Mouse (Mus musculus) lung, embryonic 16.5 days (tissue): ENCODE measurements around the gene Traf6. TPM values are rescaled to one million over a fixed set of nuclear protein-coding genes. Genes with fewer than 3 reads are reported as not detected.
A peak's percentile ranks its signal among the peaks of the same experiment; 100 is the strongest.
"Not testable (repeated sequence)": the region's sequence is repeated elsewhere in the genome, so short reads cannot be mapped to it uniquely, and the experiment has no call there.

Experiments
- ATAC-seq: fragments of 200-750 bp; cut with Nextera tagmentation; 2 replicates; pipeline ENCODE4 v1.8.0; 2017; ENCODE audit warnings: low read depth, mild to moderate bottlenecking, moderate library complexity
- H3K27ac ChIP-seq: fragments of 300-500 bp; sonication (generic); 2 replicates; pipeline ENCODE4 v1.5.1; 2014; ENCODE audit warnings: mild to moderate bottlenecking, control low read depth, low read length
- H3K27me3 ChIP-seq: fragments of 300-500 bp; sonication (generic); 2 replicates; pipeline ENCODE4 v1.6.1; 2014; ENCODE audit warnings: low read depth, low read length, mixed read lengths; ENCODE audit not compliant: control insufficient read depth, insufficient read depth
- H3K36me3 ChIP-seq: fragments of 300-500 bp; sonication (generic); 2 replicates; pipeline ENCODE4 v1.6.1; 2014; ENCODE audit warnings: low read length; ENCODE audit not compliant: control insufficient read depth, insufficient read depth
- H3K4me1 ChIP-seq: fragments of 300-500 bp; sonication (generic); replicated peaks from 2 replicates; pipeline ENCODE4 v1.6.1; 2014; ENCODE audit warnings: low read length, mixed read lengths; ENCODE audit not compliant: control insufficient read depth, insufficient read depth
- H3K4me2 ChIP-seq: fragments of 300-500 bp; sonication (generic); 2 replicates; pipeline ENCODE4 v1.6.1; 2014; ENCODE audit warnings: low read depth, low read length, control low read depth
- H3K4me3 ChIP-seq: fragments of 300-500 bp; sonication (generic); 2 replicates; pipeline ENCODE4 v1.5.1; 2014; ENCODE audit warnings: mild to moderate bottlenecking, low read length, control low read depth
- H3K9ac ChIP-seq: fragments of 300-500 bp; sonication (generic); 2 replicates; pipeline ENCODE4 v1.6.1; 2014; ENCODE audit warnings: low read length, control low read depth
- H3K9me3 ChIP-seq: fragments of 300-500 bp; sonication (generic); 2 replicates; pipeline ENCODE4 v1.6.1; 2016; ENCODE audit warnings: low read length; ENCODE audit not compliant: control insufficient read depth
- WGBS: fragments of 180-500 bp; shearing (Covaris S2); extraction: QIAGEN DNeasy Blood & Tissue Kit; methylation state at CpG from one replicate; pipeline ENCODE4 v1.1.7; 2014; 5-methylcytosine and 5-hydroxymethylcytosine counted together
- polyA plus RNA-seq: library from polyadenylated mRNA; unstranded; fragments of >200 nt; fragmentation: Nextera tagmentation; extraction: Ambion mirVana; gene quantifications from 2 replicates; pipeline ENCODE4 v1.2.1, GENCODE M21; 2015

Gene Traf6
- polyA plus RNA-seq, 1 experiment from 2014 or later = 10.5 TPM

DNA sequence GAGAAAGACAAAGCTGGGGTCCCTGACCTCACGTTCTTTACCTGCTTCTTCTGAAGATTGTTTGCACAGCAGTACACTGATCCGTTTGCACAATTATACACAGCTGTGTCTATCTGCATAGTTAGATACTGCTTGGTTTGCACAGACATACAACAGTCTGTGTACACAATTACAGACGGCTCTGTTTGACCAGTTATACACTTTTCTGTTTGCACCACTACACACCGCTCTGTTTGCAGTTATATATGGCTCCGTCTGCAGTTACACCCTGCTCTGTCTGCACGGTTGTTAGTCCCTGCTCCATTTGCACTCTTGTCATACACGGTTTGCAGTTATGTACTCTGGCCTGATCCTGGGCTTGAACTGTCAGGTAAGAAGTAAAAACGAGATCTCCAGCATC, 63.4 kb downstream of the Traf6 start:
- no peak for ATAC-seq
- 50% methylated on average over 8 of the region's 8 CpGs for WGBS
- Histone ChIP-seq H3K27ac (peak overlapping the region; percentile 20; the same call in 1 of the 2 replicates), H3K36me3 (0 out of 2 replicates have a peak, but pooled peaks cover 4% of the 10 kb centered on the region), H3K27me3 (no peaks in the 10 kb centered on the region), H3K4me3 (no peak overlapping the region), H3K9ac (no peak overlapping the region), H3K4me1 (peaks cover 20% of the 10 kb centered on the region; the same call in 1 of the 2 replicates), H3K9me3 (no peaks in the 10 kb centered on the region), H3K4me2 (no peak overlapping the region)

DNA sequence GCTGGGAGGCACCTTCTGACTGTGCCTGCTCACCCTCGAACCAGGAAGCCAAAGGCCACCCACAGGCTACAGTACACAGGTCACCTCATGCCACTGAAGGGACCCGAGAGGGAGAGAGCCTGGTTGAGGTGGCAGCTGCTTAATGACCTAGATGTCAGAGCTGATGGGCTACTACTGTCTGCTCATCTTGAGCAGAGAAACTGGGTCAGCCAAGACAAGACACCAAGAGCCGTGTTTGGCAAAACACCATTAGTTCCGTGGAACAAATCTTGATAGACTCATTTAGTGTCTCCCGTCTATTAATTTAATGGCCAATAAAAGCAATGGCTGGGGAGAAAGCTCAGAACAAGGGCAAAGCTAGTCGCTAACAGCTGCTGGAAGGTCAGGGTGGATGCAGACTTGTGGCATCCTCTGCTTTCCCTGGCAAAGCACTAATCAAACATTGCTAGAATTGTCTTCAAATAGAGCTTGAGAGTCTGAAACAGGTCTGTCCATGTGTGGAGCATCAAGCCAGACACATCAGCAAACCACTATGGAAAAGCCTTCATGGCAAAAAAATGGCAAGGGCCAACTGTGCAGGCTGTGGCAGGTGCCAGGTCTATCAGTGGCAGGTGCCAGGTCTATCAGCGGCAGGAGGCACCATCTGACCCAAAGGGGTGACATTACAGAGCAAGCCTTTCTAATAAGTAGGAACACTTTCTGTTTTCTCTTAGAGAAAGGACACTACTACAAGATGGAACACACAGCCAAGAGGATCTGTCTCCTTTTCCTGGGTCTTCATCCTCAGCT, 64.0 kb downstream of the Traf6 start:
- Histone ChIP-seq H3K4me3 (no peak overlapping the region), H3K9ac (no peak overlapping the region), H3K27me3 (no peaks in the 10 kb centered on the region), H3K36me3 (0 out of 2 replicates have a peak, but pooled peaks cover 4% of the 10 kb centered on the region), H3K4me1 (peaks cover 23% of the 10 kb centered on the region; the same call in 1 of the 2 replicates), H3K27ac (no peak overlapping the region), H3K4me2 (no peak overlapping the region), H3K9me3 (no peaks in the 10 kb centered on the region)
- 60% methylated on average over 7 of the region's 7 CpGs for WGBS
- ATAC-seq = no peak

DNA sequence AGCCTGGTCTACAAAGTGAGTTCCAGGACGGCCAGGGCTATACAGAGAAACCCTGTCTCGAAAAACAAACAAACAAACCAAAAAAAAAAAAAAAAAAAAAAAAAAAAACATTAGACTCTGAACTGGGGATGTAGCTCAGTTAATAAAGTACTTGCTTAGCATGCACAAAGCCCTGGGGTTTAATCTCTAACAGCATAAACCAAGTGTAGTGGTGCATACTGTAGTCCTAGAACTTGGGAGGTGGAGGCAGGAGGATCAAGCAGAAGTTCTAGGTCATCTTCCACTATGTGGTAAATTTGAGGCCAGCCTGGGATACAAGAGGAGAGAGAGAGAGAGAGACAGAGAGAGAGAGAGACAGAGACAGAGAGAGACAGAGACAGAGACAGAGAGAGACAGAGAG, 67.4 kb downstream of the Traf6 start:
- H3K27ac ChIP-seq, H3K36me3 ChIP-seq, H3K4me2 ChIP-seq, H3K9me3 ChIP-seq, H3K9ac ChIP-seq, ATAC-seq, H3K4me3 ChIP-seq, H3K27me3 ChIP-seq: not testable (repeated sequence)
- WGBS = 62% methylated on average over 2 of the region's 2 CpGs
- peaks cover 19% of the 10 kb centered on the region for H3K4me1 ChIP-seq

DNA sequence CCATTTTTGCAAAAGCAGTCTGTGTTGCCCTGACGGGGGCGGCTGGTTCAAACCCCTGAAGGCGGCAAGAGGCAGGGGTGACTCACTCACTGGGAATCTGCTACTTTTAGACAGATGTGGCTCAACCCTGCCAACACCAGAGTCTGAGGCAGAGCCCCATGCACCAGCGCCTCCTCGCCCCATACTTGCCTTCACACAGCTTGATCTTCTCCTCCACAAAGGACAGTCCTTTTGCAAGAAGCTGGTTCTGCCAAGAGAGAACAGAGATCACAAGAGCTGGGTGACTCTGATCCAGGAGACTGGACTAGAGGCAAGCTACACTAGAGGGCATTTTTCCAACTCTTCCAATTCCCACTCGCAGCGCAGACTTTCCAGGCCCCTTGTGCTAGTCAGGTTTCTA, 68.3 kb downstream of the Traf6 start:
- Histone ChIP-seq H3K36me3 (no peaks in the 10 kb centered on the region), H3K4me1 (peaks cover 22% of the 10 kb centered on the region), H3K27me3 (no peaks in the 10 kb centered on the region), H3K4me2 (no peak overlapping the region), H3K27ac (no peak overlapping the region), H3K9ac (no peak overlapping the region), H3K4me3 (no peak overlapping the region), H3K9me3 (no peaks in the 10 kb centered on the region)
- peak; percentile 73 for ATAC-seq
- WGBS = 66% methylated on average over 7 of the region's 7 CpGs

Other genes starting within 250 kb of the Traf6 start
- 0.90 and 1.8 TPM in 2 replicates for gene Rag2, start 53.7 kb upstream of the Traf6 start, polyA plus RNA-seq
- 1.3 and 3.0 TPM in 2 replicates for gene Rag1, start 28.9 kb upstream of the Traf6 start, polyA plus RNA-seq
- 58.4 and 58.6 TPM in 2 replicates for gene B230118H07Rik, start 28.9 kb upstream of the Traf6 start, polyA plus RNA-seq
- 38.0 and 43.7 TPM in 2 replicates for gene Prr5l, start 204.6 kb downstream of the Traf6 start, polyA plus RNA-seq
- gene Commd9, start 207.8 kb downstream of the Traf6 start, polyA plus RNA-seq = 60.4 and 62.0 TPM in 2 replicates